Mouse (Mus musculus): ENCODE measurements around the gene Polr1e. TPM values are rescaled to one million over a fixed set of nuclear protein-coding genes. Genes with fewer than 3 reads are reported as not detected.
"Not testable (repeated sequence)": the region's sequence is repeated elsewhere in the genome, so short reads cannot be mapped to it uniquely, and the experiment has no call there.

The Polr1e gene
- polyA plus RNA-seq, 1 experiment from 2014 or later = 30.3 TPM

DNA sequence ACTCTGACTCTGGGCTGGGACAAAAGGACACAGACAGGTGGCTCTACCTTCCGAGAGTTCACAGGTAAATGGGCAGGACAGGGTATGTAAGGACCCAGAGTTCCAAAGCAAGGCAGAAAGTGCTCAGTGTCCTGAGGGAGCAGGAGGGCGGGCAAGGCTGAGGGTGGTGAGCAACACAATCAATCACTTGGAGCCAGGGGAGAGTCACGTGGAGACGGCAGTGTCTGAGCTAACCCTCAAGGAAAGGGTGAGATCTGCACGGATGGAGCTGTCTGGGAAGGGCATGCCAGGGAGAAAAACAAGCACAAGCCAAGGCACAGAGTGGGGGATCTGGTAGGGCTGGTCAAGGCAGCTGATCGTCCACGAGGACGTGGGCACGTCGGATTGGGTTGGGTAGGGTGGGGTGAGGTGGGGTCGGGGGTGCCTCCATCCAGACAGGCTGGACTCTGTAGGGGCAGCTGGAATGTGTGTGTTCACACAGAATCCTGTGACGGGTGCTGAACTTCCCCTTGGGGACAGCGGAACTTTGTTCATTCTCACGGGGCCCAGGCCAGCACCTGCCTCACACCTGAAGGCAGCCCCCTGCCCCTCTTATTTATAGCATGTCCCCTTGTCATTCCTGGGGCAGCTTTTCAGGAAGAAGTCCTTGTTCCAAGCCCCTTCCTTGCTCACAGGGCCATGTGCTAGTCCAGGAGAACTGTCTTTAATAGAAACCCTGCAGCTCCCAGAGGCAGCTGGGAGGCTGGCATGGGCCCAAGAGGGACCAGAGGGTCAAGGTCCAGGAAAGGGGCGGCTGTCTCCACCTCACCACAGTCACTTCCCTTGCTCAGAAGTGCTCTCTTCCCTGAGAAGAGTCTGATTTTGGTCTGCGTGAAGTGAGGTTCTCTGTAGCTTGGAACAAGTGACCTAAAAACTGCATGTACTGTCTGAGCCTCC lies 16.6 kb downstream of the Polr1e start:
- ATAC-seq (ENCODE audit: low read depth) (0 out of 2 replicates have a peak, but pooled peaks have one; percentile 5), DNase-seq (no peak)
- Histone ChIP-seq H3K4me2 (no peak overlapping the region), H3K4me3 (replicated peaks) (no peak overlapping the region), H3K4me1 (replicated peaks) (peaks cover 9% of the 10 kb centered on the region), H3K27me3 (no peaks in the 10 kb centered on the region), H3K27ac (no peak overlapping the region), H3K9ac (no peak overlapping the region), H3K36me3 (peaks cover 34% of the 10 kb centered on the region), H3K9me3 (replicated peaks) (no peaks in the 10 kb centered on the region)
- 75% methylated on average over 16 of the region's 16 CpGs for WGBS (ENCODE audit: insufficient replicate concordance)

DNA sequence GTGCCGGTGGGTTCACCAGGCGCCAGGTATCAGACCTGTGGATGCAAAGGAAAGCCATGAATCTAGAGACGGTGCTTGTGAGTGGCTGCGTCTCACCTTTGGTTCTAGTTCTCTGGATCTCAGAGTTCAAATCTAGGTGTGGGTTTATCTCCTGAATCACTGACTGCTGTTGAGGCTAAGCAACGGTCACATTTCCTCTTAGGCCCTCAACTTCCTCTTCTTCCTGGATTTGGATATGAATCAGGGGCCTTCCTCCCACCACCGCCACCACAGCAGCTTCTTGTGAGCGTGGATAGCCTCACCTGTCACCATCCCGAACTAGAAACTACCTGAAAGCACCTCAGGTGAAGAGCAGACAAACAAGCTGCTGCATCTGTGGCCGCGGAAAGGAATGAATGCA lies 17.7 kb downstream of the Polr1e start:
- peaks cover 9% of the 10 kb centered on the region for H3K4me1 ChIP-seq (replicated peaks)
- no peak overlapping the region for H3K4me3 ChIP-seq (replicated peaks)
- no peak overlapping the region for H3K9ac ChIP-seq
- 59% methylated on average over 10 of the region's 10 CpGs for WGBS (ENCODE audit: insufficient replicate concordance)
- no peak for ATAC-seq (ENCODE audit: low read depth)
- H3K27ac ChIP-seq = no peak overlapping the region
- H3K36me3 ChIP-seq = peaks cover 26% of the 10 kb centered on the region
- no peaks in the 10 kb centered on the region for H3K9me3 ChIP-seq (replicated peaks)
- H3K27me3 ChIP-seq = no peaks in the 10 kb centered on the region
- DNase-seq = no peak
- no peak overlapping the region for H3K4me2 ChIP-seq

DNA sequence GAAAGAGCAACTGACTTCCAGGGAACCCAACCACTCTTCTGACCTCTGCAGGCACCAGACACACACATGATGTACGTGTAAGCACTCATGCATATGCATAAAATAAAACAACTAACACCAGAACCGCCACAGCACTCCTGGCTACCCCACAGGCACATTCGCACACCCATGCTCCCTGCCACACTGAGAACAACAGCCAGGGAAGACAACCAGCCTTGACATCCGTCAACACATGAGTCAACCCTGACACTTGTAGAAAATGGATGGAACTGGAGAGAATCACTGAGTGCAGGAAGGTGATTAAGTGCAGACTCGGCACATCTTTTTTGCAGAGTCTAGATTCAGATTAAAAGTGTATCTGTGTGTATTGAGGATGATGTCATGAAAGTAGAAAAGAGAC lies 18.2 kb downstream of the Polr1e start:
- ATAC-seq (ENCODE audit: low read depth) (no peak), DNase-seq (no peak)
- H3K36me3 ChIP-seq = peaks cover 25% of the 10 kb centered on the region
- H3K4me3 ChIP-seq (replicated peaks) = no peak overlapping the region
- no peaks in the 10 kb centered on the region for H3K9me3 ChIP-seq (replicated peaks)
- H3K27me3 ChIP-seq = no peaks in the 10 kb centered on the region
- H3K4me2 ChIP-seq = no peak overlapping the region
- WGBS (ENCODE audit: insufficient replicate concordance) = 74% methylated on average over 5 of the region's 5 CpGs
- no peak overlapping the region for H3K9ac ChIP-seq
- H3K4me1 ChIP-seq (replicated peaks) = peaks cover 9% of the 10 kb centered on the region
- no peak overlapping the region for H3K27ac ChIP-seq

DNA sequence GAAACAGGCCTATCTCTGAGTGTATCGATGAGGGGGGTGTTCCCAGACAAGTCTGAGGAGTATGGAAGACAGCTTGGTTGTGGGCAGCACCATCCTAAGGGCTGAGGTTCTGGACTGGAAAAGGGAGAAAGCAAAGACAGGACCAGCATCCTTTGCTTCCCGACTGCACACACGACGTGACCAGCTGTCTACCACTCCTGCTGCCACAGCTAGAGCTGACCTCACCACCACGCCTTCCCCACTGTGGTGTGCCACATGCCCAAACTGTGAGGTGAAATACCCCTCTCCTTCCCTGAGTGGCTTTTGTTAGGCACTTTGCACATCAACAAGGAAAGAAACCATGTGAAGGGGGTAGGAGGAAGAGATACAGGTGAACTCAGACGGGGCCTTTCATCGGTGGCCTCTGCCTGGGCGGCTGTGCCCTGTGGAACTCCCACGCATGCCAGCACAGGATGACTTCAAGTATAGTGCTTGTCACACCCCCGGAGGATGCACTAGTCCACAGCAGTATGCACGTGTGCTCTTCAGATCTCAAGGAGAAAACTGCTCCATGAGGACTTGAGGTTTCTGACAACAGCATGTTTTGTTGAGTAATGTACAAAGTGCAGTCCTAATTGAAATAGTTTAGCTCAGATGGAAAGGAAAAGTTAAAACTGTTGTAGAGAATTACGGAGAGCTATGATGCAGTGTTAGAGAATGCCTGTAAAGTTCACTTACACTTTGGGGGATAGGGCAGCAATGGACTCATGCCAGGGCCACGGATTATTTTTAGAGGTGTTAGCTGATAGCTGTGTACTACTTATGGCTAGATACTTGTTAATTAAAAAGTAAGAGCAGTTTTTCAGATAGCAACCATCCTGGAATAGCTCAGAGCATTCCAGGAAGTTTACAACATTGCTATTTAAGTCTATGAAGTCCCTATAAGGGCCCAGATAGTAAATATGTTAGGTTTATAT lies 19.4 kb downstream of the Polr1e start:
- no peak overlapping the region for H3K9ac ChIP-seq
- H3K4me1 ChIP-seq (replicated peaks) = peaks cover 4% of the 10 kb centered on the region
- H3K27ac ChIP-seq = no peak overlapping the region
- H3K36me3 ChIP-seq = peaks cover 16% of the 10 kb centered on the region
- WGBS (ENCODE audit: insufficient replicate concordance) = 80% methylated on average over 13 of the region's 13 CpGs
- H3K9me3 ChIP-seq (replicated peaks) = no peaks in the 10 kb centered on the region
- H3K4me3 ChIP-seq (replicated peaks) = no peak overlapping the region
- no peaks in the 10 kb centered on the region for H3K27me3 ChIP-seq
- DNase-seq = no peak
- no peak for ATAC-seq (ENCODE audit: low read depth)
- no peak overlapping the region for H3K4me2 ChIP-seq

DNA sequence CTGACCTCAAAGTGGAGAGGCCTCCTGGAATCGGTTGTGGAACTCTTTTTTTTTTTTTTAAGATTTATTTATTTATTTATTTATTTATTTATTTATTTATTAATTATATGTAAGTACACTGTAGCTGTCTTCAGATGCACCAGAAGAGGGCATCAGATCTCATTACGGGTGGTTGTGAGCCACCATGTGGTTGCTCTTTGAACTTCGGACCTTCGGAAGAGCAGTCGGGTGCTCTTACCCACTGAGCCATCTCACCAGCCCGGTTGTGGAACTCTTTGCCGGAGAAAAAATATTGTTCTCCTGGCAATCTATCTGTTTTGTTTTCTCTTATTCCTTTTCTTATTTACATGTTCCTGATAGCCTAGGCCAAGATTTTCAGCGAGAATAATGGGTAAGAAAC lies 20.5 kb downstream of the Polr1e start:
- not testable (repeated sequence) for H3K27ac ChIP-seq; H3K9ac ChIP-seq; H3K4me1 ChIP-seq (replicated peaks); H3K4me2 ChIP-seq; H3K27me3 ChIP-seq; H3K9me3 ChIP-seq (replicated peaks); DNase-seq; ATAC-seq (ENCODE audit: low read depth); H3K4me3 ChIP-seq (replicated peaks)
- H3K36me3 ChIP-seq = peaks cover 11% of the 10 kb centered on the region; the same call in 1 of the 2 replicates
- 52% methylated on average over 8 of the region's 8 CpGs for WGBS (ENCODE audit: insufficient replicate concordance)

DNA sequence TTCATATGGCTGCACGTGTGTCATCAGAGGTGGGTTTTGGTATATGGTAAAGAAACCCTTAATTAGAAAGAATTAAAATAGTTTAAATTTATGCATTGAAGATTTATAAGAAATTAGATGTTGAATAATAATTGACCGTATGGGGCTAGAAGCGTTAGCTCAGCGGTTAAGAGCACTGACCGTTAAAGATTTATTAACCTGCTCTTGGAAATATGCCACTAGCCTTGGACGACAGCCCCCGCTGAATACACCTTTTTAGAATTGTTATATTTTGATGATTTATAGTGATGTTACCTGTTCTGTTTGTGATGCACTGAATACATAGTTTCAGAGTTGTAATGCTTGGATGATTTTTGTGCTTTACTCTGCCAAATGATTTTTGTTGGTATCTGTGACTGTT lies 21.2 kb downstream of the Polr1e start:
- H3K4me1 ChIP-seq (replicated peaks); DNase-seq; H3K4me3 ChIP-seq (replicated peaks); H3K27me3 ChIP-seq; H3K4me2 ChIP-seq; ATAC-seq (ENCODE audit: low read depth); H3K9me3 ChIP-seq (replicated peaks); H3K9ac ChIP-seq; H3K27ac ChIP-seq: not testable (repeated sequence)
- peaks cover 15% of the 10 kb centered on the region for H3K36me3 ChIP-seq
- 84% methylated on average over 7 of the region's 7 CpGs for WGBS (ENCODE audit: insufficient replicate concordance)

DNA sequence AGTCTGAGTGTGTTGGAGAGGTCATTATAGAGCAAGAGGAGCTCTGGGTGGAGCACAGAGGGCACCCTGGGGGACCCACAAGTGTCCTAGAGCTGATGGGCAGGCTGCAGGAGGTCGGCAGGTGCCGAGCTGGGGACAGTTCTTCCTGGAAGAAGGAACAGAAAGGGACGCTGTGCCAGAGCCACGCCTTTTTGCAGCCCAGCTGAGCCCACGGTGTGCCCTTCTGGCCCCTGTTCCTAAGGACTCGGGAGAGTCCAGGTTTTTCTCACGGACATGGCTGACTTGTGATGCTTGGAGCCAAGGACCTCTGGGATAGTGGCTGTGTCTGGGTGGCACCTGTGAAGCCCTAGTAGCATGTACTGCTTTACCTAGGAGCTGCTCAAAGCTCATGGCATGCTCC lies 22.4 kb downstream of the Polr1e start:
- no peak for DNase-seq

DNA sequence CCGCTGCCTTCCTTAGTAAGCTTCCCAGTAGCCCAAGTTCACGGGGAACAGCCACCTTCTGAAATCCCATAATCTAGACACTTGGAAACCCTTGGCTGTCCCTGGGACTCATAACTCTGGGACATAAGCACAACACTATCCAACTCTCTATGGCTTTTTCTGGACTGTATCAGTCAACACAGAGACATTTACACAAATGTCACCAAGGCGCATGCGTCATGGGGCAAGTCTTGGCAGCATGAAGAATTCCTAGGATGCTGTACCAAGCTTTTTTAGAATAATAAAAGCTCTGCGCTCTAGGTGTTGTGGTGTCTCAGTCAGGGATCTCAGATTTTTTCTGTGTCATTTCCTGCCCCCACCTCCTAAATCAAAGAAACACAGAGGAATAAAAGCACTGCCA lies 28.3 kb downstream of the Polr1e start:
- H3K9me3 ChIP-seq (replicated peaks) = no peaks in the 10 kb centered on the region
- H3K36me3 ChIP-seq = peaks cover 14% of the 10 kb centered on the region; the same call in 1 of the 2 replicates
- DNase-seq = no peak
- H3K27me3 ChIP-seq = no peaks in the 10 kb centered on the region
- no peak for ATAC-seq (ENCODE audit: low read depth)
- no peak overlapping the region for H3K27ac ChIP-seq
- no peak overlapping the region for H3K9ac ChIP-seq
- H3K4me3 ChIP-seq (replicated peaks) = no peak overlapping the region
- no peaks in the 10 kb centered on the region for H3K4me1 ChIP-seq (replicated peaks)
- H3K4me2 ChIP-seq = no peak overlapping the region
- 84% methylated on average over 5 of the region's 5 CpGs for WGBS (ENCODE audit: insufficient replicate concordance)

More for the DNA sequence above, 22.4 kb downstream of the Polr1e start:
- H3K4me1 ChIP-seq (replicated peaks) = no peaks in the 10 kb centered on the region
- no peak overlapping the region for H3K4me2 ChIP-seq
- WGBS (ENCODE audit: insufficient replicate concordance) = 71% methylated on average over 7 of the region's 7 CpGs
- H3K27ac ChIP-seq = no peak overlapping the region
- no peak for ATAC-seq (ENCODE audit: low read depth)
- H3K36me3 ChIP-seq = peaks cover 18% of the 10 kb centered on the region
- H3K9ac ChIP-seq = no peak overlapping the region
- no peaks in the 10 kb centered on the region for H3K27me3 ChIP-seq
- no peaks in the 10 kb centered on the region for H3K9me3 ChIP-seq (replicated peaks)
- H3K4me3 ChIP-seq (replicated peaks) = no peak overlapping the region

DNA sequence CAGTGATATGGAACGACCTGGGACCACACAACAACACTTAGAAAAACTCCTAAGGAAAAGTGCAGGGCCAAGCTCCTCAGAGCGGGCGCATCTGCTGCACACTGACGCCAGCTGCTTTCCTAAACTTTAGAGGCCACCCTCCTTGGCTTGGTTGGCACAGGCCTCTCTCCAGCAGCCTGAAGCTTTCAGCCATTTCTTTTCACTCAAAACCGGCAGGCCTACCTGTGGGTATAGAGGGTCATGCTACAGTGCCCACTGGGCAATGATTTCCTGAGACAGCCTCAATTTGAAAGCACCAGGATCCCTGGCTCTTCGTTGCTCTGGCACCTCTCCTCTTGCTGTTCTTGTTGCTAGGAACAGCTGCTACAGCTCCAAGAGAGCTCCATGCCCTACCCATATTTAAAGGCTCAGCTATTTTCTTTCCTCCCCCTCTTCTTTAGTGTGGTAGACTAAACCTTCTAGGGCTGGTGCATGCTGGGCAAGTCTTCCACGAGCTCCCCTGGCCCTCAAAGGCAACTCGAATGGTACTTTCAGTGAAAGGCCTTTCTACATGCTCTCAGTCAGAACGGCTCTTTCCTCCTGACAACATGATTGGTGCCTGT lies 29.0 kb downstream of the Polr1e start:
- Histone ChIP-seq H3K4me1 (replicated peaks) (no peaks in the 10 kb centered on the region), H3K9ac (no peak overlapping the region), H3K27ac (no peak overlapping the region), H3K4me2 (no peak overlapping the region), H3K9me3 (replicated peaks) (no peaks in the 10 kb centered on the region), H3K36me3 (peaks cover 13% of the 10 kb centered on the region; the same call in 1 of the 2 replicates), H3K27me3 (no peaks in the 10 kb centered on the region), H3K4me3 (replicated peaks) (no peak overlapping the region)
- ATAC-seq (ENCODE audit: low read depth) = no peak
- DNase-seq = no peak
- 76% methylated on average over 9 of the region's 9 CpGs for WGBS (ENCODE audit: insufficient replicate concordance)

DNA sequence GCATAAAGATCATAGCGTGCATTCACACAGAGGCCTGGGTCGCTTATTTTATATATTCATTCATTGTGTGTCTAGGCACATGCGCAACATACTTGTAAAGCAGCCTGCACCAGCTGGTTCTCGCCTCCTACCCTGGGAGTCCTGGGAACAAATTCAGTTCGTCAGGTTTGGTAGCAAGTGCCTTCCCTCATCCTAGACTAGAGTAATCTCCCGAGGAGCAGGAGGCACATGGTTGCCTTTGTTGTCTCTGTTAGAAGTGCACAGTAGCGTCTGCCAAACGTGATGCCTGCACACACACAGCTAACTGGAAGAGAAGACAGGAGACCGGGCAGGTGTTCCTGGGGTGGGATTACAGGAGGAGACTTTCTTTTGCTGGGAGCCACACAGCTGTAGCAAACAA lies 29.6 kb downstream of the Polr1e start:
- Histone ChIP-seq H3K27me3 (no peaks in the 10 kb centered on the region), H3K27ac (no peak overlapping the region), H3K36me3 (peaks cover 13% of the 10 kb centered on the region; the same call in 1 of the 2 replicates), H3K9me3 (replicated peaks) (no peaks in the 10 kb centered on the region), H3K9ac (no peak overlapping the region), H3K4me2 (no peak overlapping the region), H3K4me3 (replicated peaks) (no peak overlapping the region), H3K4me1 (replicated peaks) (no peaks in the 10 kb centered on the region)
- ATAC-seq (ENCODE audit: low read depth) = no peak
- WGBS (ENCODE audit: insufficient replicate concordance) = 79% methylated on average over 9 of the region's 9 CpGs
- DNase-seq = no peak

DNA sequence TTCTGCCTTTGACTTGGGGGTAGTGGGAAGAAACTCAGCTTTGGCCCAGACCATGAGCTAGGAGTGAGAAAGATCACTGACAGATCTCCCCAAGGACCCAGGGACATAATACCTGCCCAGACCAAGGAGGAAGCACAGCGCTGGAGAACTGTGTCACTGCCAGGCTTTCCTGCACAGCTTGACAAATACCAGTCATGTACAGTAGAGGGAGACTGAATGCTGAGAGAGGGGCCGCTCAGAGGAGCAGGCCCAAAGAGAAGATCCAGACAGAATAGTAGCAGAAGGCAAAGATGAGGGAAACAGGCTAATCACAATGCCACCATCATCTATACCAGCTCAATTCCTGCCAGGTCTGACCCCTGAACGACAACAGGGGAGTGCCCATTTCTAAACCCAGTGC lies 36.5 kb downstream of the Polr1e start:
- Histone ChIP-seq H3K36me3 (peaks cover 12% of the 10 kb centered on the region), H3K4me1 (replicated peaks) (no peaks in the 10 kb centered on the region), H3K4me3 (replicated peaks) (no peak overlapping the region), H3K4me2 (no peak overlapping the region), H3K27me3 (no peaks in the 10 kb centered on the region), H3K9ac (no peak overlapping the region), H3K9me3 (replicated peaks) (no peaks in the 10 kb centered on the region), H3K27ac (no peak overlapping the region)
- ATAC-seq (ENCODE audit: low read depth) (no peak), DNase-seq (no peak)
- 37% methylated on average over 3 of the region's 3 CpGs for WGBS (ENCODE audit: insufficient replicate concordance)

All from liver, embryonic 13.5 days (tissue).